Mouse (Mus musculus) mouse embryonic stem cell (cell line): ENCODE results near the gene Miip.

Source experiments
- in situ Hi-C, 2 experiments: fragments of 300-500 bp; cut with MboI; formaldehyde crosslinking; loops; 1 replicate in 1 of 2; 3 replicates in 1 of 2; pipeline ENCODE4 v1.14.3; 2019 to 2020; ENCODE audit warnings: low sequenced_read_pairs in 2 of 2, low pct_unique_long_range_greater_than_20kb in 1 of 2, mixed read lengths in 1 of 2; ENCODE audit not compliant: unreplicated experiment in 1 of 2

Miip gene

DNA sequence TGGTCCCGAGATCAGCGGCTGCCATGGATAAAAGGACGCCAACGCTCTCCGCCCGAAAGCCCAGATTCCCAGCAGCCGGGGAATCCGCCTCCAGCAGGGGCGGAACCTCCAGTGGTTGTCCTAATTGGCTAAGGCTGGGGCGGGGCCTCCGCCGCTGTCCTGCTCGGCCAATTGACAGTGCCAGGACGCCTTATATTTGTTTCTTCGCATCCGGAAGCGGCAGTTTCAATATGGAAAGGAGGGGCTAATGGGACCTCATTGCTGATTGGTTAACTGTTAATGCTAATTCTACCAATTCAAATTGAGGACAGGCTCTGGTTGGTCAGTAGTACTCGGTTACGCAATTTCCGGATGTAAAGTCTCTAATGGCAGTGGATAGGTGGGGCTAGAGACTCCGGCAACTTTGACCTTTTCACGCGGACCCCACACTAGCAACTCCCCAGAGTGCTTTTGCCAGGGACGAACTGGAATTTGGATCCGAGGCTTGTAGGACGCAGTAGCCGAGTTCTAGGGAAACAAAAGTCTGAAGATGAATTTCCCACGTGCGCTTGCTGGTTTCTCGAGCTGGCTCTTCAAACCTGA, at the start of gene Miip, which contains the start of gene Fv1:
Gene Miip (minus strand): TSS at position 367 of the 582 bp plus-strand sequence.
Gene Fv1 (plus strand): TSS at position 530 of the 582 bp plus-strand sequence.
- in situ Hi-C loops: no loop called here

DNA sequence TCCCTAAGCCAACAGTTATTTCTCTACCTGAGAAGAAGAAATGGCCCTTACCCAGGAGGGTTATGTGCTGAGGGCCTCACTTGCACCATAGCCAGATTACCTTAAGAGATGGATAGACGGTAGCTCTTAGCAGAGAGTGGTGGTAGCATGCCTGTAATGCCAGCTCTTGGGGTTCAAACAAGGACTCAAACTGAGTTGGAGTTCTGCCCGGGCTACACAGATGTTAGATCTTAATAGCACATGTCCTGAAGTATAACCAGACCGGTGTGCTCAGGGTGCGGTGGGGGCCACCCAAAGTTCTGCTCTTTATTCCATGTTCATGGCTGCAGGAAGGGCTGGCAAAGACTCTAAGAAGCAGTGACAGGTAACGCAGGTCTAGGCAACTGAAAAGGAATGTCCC, 40.9 kb upstream of the Miip start:
- in situ Hi-C loops: no loop called here

DNA sequence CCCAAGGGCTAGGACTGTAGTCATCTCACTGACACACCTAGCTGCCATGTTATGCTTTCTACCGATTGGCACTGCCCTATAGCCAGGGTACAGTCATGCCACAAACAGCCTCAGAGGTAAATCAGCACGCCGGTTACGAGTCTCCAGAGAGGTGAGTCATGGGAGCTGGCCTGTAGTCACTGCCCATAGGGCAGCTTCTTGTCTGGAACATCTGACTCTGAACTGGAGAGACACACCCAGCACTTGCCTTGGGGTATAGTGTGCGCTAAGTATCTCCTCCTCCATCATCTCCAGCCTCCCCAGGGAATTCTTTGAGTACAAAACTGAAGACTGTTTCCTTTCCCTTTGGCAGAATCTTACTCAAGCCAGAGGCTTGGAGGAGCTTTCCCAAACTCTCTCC, 37.6 kb upstream of the Miip start:
- in situ Hi-C loops: no loop called here

DNA sequence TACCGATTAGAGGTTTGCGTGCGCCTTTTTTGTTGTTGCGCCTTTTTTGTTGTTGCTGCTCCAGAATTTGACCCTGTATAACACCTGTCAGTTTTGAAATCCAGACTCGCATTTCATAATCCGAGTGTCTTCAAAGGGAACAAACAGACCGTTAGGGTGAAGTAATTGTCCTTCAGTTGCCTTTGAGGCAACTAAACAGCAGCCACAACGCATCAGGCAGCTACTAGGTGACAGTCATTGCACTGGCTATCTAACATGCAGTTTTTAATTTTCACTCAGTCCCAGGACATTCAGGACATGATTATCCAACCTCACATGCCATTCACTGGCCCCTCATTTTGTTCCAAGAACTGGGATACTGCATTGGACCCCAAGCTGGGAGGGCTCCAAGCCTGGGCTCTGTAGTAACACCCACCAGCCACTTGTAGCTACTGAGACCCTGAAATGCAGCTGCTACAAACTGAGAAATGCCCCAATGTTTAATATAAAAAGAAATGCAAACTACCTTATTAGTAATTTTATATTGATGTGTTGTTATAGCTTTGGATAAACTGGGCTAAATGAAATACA, 36.6 kb upstream of the Miip start:
- in situ Hi-C loops: no loop called here

DNA sequence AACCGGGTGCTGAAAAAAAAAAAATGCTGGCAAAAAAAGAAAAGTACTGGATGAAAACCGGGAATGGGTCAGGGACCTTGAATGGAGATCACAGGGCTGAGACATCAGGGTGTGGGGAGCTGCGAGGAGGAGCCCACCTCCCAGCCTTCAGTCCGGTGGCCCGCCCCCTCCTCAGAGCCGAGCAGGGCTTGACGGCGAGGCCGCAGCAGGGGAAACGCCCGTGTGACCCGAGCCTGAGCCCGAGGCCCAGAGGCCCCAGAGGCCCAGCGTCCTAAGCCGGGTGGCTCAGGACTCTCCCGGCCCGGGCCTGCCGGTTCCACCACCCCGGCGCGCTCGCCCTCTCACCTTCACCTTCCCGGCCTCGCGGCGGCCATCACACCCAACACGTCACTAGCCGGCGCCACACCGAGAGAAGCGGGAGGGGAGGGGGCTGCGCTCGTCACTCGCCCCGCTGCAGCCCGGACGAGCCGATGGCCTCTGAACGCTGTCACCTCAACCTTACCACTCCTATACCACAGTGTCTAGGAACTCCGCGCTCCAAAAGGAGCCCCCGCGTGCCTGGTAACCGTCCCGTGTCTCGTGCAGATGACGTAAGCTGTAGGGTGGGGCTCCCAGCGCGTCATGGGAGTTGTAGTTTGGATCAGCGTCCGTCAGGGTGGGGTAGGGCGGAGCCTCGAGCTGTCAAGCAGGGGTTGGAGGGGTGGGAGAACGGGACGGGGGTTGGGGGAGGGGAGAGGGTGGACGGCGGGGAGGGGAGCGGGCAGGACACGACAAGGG, 35.9 kb upstream of the Miip start, which contains the start of gene Mfn2:
Gene Mfn2 (minus strand): TSS at position 392 of the 777 bp plus-strand sequence.
- in situ Hi-C loops: no loop called here

DNA sequence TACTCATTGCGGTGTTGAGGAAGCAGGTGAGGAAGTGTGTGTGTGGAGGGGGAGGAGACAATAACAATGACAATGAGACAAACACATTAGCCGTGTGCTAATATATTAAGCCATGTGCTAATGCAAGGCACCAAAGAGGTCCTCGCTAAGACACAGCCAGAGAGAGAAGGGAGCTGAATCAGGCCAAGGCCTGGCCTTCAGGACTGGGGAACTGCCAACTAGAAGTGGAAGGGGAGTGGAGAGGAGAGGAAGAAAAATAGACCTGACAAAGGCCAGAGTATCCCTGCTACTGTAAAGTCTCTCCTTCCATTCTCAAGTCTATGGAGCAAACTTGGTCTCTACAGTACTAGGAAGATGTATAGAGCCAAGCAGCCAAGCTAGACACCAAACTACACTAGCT, 35.0 kb upstream of the Miip start:
- in situ Hi-C loops: no loop called here

DNA sequence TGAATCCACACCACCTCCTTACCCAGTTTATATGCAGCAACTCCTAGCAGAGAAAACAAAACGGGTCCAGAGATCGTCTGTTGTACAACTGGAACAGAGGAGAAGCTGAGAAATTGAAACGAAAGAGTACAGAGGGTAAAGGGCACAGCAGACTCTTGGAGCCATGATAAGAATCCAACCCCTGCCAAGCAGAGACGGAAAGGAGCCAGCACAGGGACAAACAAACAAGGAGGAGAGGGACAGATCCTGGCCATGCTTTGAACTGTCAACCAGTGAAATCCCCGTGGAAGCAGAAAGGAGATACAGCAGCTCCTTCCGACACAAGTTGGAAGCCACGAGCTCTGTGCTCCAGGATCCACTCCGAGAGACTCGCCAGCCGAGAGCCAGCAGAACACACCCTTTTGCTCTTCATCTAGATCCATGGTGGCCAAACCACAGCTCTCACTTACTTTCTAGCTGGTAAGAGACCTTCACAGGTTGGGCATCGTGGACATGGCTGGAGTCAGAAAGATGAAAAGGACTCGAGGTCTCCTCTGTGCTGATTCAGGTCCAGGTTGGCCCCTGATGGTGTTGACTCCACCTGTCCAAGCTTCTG, 34.4 kb upstream of the Miip start:
- in situ Hi-C loops: no loop called here

DNA sequence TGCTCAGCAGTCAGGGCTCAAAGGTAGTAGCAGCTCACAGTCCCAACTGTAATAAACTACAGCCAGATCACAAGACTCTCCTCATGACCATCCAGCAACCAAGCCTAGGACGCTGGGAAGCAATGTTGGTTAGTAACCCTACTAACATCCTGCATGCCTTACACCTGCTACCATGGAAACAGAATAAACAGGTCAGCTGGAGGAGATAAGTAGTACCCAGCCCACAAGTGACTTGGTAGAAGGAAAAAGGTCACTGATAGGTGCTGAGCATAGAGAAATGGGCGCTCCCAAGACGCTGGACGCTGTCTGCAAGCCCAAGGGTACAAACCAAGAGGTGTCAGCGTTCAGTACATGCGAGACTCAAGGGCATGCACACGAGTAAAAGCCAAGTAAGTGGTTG, 31.8 kb upstream of the Miip start:
- in situ Hi-C loops: no loop called here

DNA sequence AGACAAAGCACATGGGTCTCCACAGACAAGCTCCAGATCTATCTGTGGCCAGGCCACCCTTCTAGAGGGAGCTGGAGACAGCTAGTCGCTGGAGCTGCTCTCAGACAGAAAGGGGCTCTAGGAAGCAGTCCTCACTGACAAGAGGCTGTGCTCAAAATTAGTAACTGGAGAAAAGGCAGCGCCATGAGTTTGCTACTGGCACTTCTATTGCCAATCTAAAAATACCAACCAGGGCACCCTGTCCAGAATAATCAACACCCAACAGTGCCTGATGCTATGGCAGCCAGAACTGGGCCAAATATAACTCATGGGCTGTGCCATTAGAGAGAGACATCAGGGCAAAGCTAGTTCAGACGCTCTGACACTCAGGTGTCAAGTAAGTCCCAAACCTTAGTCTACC, 28.7 kb upstream of the Miip start:
- in situ Hi-C loops: no loop called here

DNA sequence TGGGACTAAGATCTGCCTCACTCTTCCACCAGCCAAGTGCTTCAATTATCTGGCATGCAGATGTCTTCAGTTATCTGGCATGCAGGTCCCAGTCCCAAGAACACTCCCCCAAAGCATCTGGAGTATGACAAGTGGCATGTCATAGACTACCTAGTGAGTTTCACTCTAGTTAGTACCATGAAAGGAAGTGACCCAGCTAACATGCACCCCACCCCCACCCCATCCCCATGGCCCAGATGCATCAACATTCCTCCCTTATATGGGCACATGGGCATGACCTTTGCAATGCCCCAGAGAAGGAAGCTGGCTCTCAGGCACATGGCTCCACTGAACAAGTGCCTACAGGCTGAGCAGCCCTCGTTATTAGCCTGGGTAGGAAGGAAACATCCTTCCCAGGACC, 27.8 kb upstream of the Miip start:
- in situ Hi-C loops: no loop called here

DNA sequence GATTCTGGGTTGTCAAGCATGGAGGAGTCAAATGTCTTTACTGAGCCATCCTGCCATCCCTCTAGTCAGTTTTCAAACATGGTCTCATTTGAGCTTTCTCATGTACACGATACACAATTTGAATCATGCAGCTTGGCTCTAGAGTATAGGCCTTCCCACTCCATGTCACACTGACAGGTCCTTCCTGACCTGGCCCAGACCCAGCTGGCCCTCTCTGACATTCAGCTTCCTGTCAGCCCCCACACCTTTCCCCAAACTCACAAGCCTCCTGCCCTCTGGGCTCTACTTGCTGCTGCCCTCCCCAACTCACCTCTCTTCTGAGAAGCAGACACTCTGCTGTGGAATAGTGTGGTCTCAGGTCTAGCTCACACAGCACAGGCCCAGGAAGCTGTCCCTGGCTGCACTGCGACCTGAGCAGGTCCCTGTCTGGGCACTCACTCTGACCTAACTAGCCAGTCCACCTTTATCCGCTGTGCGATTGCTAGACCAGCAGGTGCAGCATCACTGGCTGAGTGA, 27.3 kb upstream of the Miip start:
- in situ Hi-C loops: no loop called here

DNA sequence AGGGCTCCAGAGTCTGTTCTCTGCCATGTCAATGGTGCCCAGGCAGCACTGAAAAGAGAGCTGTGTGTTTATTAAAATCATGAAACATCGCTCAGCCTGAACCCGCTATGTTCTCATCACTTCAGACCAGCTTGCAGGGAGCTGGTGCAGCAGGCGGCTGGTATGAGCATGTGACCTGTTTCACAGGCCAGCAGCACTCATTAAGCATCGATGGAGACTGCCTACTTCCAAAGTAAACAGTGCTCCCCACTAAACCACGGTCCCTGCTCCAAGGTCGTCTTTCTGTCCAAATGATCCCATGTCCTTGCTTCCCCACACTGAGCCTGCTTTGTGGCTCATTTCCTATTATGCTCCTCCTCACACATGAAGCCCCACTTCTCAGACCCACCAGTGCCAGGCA, 21.7 kb upstream of the Miip start:
- in situ Hi-C loops: no loop called here

DNA sequence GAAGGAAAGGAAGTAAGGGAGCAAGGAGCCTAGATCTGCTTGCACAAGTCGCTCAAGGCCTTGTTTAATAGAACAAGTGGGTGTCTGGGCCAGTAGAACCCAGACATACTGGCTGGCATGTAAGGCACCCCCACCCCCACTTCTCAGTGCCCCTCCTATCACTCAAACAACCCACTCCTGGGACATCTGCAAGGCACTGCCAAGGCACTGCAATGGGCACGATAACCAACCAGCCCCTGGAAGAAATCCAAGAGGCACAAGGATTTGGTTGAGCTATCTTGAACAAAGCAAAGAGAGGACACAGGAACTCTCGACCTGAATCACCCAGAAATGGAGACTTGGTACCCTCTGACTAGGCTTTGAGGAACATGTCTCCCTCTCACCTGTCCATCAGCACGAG, 19.6 kb upstream of the Miip start:
- in situ Hi-C loops: no loop called here

DNA sequence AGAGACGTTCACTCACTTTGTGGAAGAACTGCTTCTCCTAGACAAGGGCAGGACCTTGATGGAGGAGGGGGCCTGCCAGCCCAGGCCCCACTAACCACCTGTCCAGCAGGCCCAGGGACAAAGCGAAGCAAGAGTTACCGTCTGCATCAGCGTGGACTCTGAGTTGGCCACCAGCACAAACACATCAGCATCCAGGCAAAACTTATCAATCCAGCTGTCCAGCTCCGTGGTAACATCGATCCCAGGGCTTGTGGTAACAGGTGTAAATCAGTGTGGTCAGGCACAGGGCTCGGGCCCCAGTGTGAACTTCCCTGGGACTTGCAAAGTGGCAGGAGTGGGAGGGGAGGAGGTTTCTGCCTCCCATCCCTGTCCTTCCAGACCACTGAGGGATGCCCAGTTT, 18.7 kb upstream of the Miip start:
- in situ Hi-C loops: no loop called here

DNA sequence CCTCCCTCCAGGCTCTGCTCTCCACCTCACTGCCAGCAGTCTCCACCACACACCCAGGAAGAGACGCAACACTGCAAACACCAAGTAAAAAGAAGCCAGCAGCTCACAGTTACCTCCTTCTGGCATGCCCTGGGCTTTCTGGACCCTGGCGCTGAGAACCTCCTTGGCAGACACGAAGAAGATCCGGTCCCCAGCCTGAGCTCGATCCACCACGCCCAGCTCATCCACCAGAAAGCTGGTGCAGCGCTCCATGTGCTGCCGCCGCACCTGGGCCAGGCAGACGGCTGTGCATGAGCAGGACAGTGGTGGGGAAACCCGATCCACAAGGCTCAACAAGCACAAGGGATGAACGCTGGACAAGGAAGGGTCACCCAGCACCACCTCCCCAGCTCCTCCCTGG, 17.5 kb upstream of the Miip start:
- in situ Hi-C loops: no loop called here

DNA sequence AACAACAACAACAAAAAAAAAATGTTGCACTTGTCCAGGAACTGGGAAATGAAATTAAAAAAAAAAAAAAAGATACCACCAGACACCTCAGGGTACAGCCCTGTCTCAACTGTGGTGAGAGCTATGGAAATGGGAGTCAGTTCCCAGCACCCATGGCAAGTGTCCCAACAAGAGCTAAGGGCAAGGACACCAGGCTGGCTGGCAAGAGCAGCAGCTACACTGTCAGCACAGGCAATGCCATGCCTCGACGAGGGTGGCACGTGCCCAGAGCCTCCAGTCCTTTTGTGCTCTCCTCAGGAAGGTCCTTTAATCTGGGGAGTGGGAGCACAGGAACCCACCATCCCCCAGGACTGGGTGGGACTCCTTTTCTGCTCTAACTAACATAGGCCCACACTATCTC, 15.5 kb upstream of the Miip start:
- in situ Hi-C loops: no loop called here

DNA sequence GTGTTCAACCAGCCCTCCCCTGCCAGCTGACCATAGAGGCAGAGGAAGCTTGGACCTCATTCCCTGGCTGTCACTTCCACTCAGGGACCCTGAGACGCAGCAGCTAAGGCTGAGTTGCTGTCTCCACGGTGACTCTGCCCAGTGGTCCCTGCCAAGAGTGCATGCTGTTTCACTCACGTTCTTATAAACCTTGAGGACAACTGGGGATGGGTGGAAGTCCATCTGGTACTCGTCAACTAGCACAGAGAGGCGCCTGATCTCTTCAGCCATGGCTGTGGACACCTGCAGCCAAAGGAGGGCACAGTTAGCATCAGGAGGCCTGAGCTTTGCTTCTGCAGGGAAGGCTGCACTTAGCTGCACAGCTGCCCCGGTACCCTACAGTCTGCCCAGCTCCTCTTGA, 14.4 kb upstream of the Miip start:
- in situ Hi-C loops: no loop called here

DNA sequence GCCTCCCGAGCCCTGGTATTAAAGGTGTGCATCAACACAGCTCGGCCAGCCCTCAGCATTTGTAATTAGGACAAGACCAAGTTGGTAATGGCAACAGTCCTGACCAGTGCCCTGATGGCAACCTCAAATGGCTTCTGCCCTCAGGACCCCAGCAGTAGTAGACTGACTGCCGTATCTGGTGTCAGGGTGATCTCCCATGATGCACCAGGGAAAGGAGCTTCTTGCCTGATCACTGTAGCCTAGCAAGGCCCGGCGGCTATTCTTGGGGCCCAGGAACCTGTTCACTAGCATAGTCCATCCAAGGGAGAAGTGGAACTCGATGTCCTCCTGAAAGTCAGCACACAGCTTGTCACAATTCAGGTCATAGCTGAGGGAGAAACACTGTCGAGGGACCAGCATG, 13.2 kb upstream of the Miip start:
- in situ Hi-C loops: no loop called here

DNA sequence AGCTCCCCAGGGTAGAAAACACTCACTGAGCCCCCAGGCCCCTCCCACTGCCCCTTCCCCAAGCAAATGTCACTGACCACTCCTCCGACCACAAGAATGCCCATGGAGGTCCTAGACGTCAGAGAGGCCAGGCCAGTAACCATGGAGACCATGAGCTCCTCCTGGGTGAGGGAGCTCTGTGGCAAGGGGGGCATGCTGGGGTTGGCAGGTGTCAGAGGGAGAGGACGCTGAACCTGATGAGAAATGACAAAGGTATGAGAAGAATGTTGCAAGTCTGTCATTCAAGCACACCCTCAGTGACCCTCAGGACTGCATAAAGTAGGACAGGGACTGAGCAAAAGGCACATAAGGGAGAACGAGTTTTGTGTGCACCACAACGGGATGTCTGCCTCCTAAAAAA, 11.2 kb upstream of the Miip start:
- in situ Hi-C loops: no loop called here
